Mouse (Mus musculus) myocyte (in vitro differentiated cells): ENCODE measurements around the gene Zfp428. TPM values are rescaled to one million over a fixed set of nuclear protein-coding genes. Genes with fewer than 3 reads are reported as not detected.

Source experiments
- H3K27me3 ChIP-seq: one replicate; pipeline ENCODE4 v1.6.1; 2011; ENCODE audit not compliant: control insufficient read depth, insufficient read depth, insufficient read length
- H3K36me3 ChIP-seq: one replicate; pipeline ENCODE4 v1.6.1; 2011; ENCODE audit not compliant: control insufficient read depth, insufficient read depth
- H3K4me2 ChIP-seq: one replicate; pipeline ENCODE4 v1.6.1; 2011; ENCODE audit warnings: low read depth, control low read depth
- H3K4me3 ChIP-seq: one replicate; pipeline ENCODE4 v1.5.1; 2011; ENCODE audit warnings: mild to moderate bottlenecking, control low read depth, moderate library complexity
- H3K79me2 ChIP-seq: one replicate; pipeline ENCODE4 v1.6.1; 2011; ENCODE audit not compliant: control insufficient read depth, insufficient read depth
- H3ac ChIP-seq: one replicate; pipeline ENCODE4 v1.6.1; 2011; ENCODE audit not compliant: control insufficient read depth, insufficient read length
- CEBPB ChIP-seq: IDR thresholded peaks from 2 replicates; pipeline ENCODE4 v1.6.1; 2011; ENCODE audit warnings: mild to moderate bottlenecking, moderate library complexity; ENCODE audit not compliant: poor library complexity, insufficient read depth, severe bottlenecking
- E2F4 ChIP-seq: IDR thresholded peaks from one replicate; pipeline ENCODE4 v1.6.1; 2011; ENCODE audit warnings: mild to moderate bottlenecking, control low read depth, moderate library complexity; ENCODE audit not compliant: insufficient read depth
- MAX ChIP-seq: IDR thresholded peaks from one replicate; pipeline ENCODE4 v1.6.1; 2011; ENCODE audit warnings: low read depth, mild to moderate bottlenecking, control low read depth
- MYOD1 ChIP-seq, 3 experiments: IDR thresholded peaks; one replicate each; pipeline ENCODE4 v1.6.1; 2011; ENCODE audit warnings: control low read depth in 2 of 3, low read depth in 2 of 3, mild to moderate bottlenecking in 2 of 3, moderate library complexity in 1 of 3; ENCODE audit not compliant: insufficient read length in 2 of 3, control insufficient read depth in 1 of 3
- MYOG ChIP-seq, 3 experiments: IDR thresholded peaks; one replicate each; pipeline ENCODE4 v1.6.1; 2011; ENCODE audit warnings: control low read depth in 2 of 3, low read depth in 2 of 3, mild to moderate bottlenecking in 2 of 3; ENCODE audit not compliant: insufficient read length in 2 of 3, control insufficient read depth in 1 of 3, insufficient read depth in 1 of 3
- POLR2A ChIP-seq: IDR thresholded peaks from one replicate; pipeline ENCODE4 v1.6.1; 2011; ENCODE audit warnings: low read depth, mild to moderate bottlenecking, control low read depth, moderate library complexity; ENCODE audit not compliant: insufficient read length
- POLR2AphosphoS2 ChIP-seq: IDR thresholded peaks from one replicate; pipeline ENCODE4 v1.6.1; 2011; ENCODE audit warnings: low read depth, control low read depth; ENCODE audit not compliant: insufficient read length
- REST ChIP-seq: IDR thresholded peaks from one replicate; pipeline ENCODE4 v1.6.1; 2011; ENCODE audit warnings: mild to moderate bottlenecking, control low read depth, moderate library complexity; ENCODE audit not compliant: insufficient read depth, insufficient read length
- SRF ChIP-seq: IDR thresholded peaks from one replicate; pipeline ENCODE4 v1.6.1; 2011; ENCODE audit warnings: low read depth; ENCODE audit not compliant: control insufficient read depth, insufficient read length
- TCF12 ChIP-seq: IDR thresholded peaks from one replicate; pipeline ENCODE4 v1.6.1; 2011; ENCODE audit warnings: mild to moderate bottlenecking, control low read depth; ENCODE audit not compliant: poor library complexity, insufficient read depth, severe bottlenecking
- TCF3 ChIP-seq: IDR thresholded peaks from one replicate; pipeline ENCODE4 v1.6.1; 2011; ENCODE audit warnings: low read depth, control low read depth; ENCODE audit not compliant: insufficient read length
- USF1 ChIP-seq: IDR thresholded peaks from one replicate; pipeline ENCODE4 v1.6.1; 2011; ENCODE audit warnings: low read depth, mild to moderate bottlenecking, control low read depth, moderate library complexity
- polyA plus RNA-seq: library from polyadenylated mRNA; unstranded; fragments of >200 nt; fragmentation: generic; extraction: Trizol; gene quantifications from one replicate; pipeline ENCODE4 v1.2.1, GENCODE M21; 2012; ENCODE audit warnings: missing spikeins

Gene Zfp428
- polyA plus RNA-seq, 1 experiment: 30.0 TPM

- Histone ChIP-seq H3K4me2 (no peak overlapping the region), H3K36me3 (peaks cover 30% of the 10 kb centered on the region)
Observed at GRCm38 (mm10) chr7:24469126-24469525, 37.7 kb upstream of the Zfp428 start.

DNA sequence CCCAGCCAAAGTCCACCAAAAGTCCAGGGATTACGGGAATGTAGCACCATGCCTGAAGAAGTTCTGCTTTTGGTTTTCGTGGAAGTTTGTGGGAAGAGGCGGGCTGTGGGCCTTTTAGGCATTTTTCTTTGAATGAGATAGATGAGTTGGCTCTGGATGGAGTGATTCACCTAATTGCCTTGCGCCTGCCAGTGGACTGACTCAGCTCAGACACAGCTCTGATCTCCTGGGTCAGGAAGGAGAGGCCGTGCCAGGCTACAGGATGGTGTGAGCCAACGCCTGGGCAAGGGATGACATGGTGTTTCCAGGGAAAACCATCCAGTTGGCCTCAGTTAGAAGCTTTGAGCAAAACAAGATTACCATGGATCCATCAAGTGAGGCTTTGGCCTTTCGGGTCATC is 36.5 kb upstream of the Zfp428 start:
- H3ac ChIP-seq: no peak overlapping the region
- H3K4me2 ChIP-seq: peak overlapping the region; percentile 37
- no peak overlapping the region for H3K4me3 ChIP-seq
- peaks cover 11% of the 10 kb centered on the region for H3K79me2 ChIP-seq
- H3K27me3 ChIP-seq: no peaks in the 10 kb centered on the region
- peaks cover 30% of the 10 kb centered on the region for H3K36me3 ChIP-seq
- TF ChIP-seq MAX: no peak
- no peak for TF ChIP-seq TCF12
- TF ChIP-seq TCF3: no peak
- TF ChIP-seq SRF: no peak
- TF ChIP-seq MYOG (IDR thresholded peaks at IDR 0.05; ENCODE audit: control insufficient read depth in 1 of 3, insufficient read depth in 1 of 3, insufficient read length in 2 of 3, low read depth in 2 of 3): no peak
- no peak for TF ChIP-seq CEBPB
- TF ChIP-seq E2F4: no peak
- no peak for TF ChIP-seq REST
- TF ChIP-seq POLR2A: no peak
- TF ChIP-seq MYOD1 (IDR thresholded peaks at IDR 0.05; ENCODE audit: control insufficient read depth in 1 of 3, insufficient read length in 2 of 3, low read depth in 2 of 3): no peak
- no peak for TF ChIP-seq USF1
- no peak for TF ChIP-seq POLR2AphosphoS2

More at GRCm38 (mm10) chr7:24469126-24469525, 37.7 kb upstream of the Zfp428 start:
- TF ChIP-seq MYOD1 (IDR thresholded peaks at IDR 0.05; ENCODE audit: control insufficient read depth in 1 of 3, insufficient read length in 2 of 3, low read depth in 2 of 3) (no peak), SRF (no peak), E2F4 (no peak), USF1 (no peak), TCF12 (no peak), REST (no peak), CEBPB (no peak), TCF3 (no peak), MYOG (IDR thresholded peaks at IDR 0.05; ENCODE audit: control insufficient read depth in 1 of 3, insufficient read depth in 1 of 3, insufficient read length in 2 of 3, low read depth in 2 of 3) (no peak), MAX (no peak), POLR2AphosphoS2 (no peak), POLR2A (no peak)
- Histone ChIP-seq H3K27me3 (no peaks in the 10 kb centered on the region), H3K79me2 (peaks cover 22% of the 10 kb centered on the region), H3K4me3 (no peak overlapping the region), H3ac (no peak overlapping the region)

- H3K4me3 ChIP-seq: no peak overlapping the region
- no peak overlapping the region for H3K4me2 ChIP-seq
- no peak for TF ChIP-seq USF1
- TF ChIP-seq POLR2AphosphoS2: peak; percentile 9
- H3K36me3 ChIP-seq: peaks cover 24% of the 10 kb centered on the region
- no peak overlapping the region for H3ac ChIP-seq
- H3K27me3 ChIP-seq: no peaks in the 10 kb centered on the region
- no peaks in the 10 kb centered on the region for H3K79me2 ChIP-seq
Observed at GRCm38 (mm10) chr7:24472442-24472841, 34.4 kb upstream of the Zfp428 start.

GRCm38 (mm10) chr7:24472937-24473336 is 33.9 kb upstream of the Zfp428 start:
- Histone ChIP-seq H3K4me3 (no peak overlapping the region), H3K36me3 (peaks cover 24% of the 10 kb centered on the region), H3K27me3 (no peaks in the 10 kb centered on the region), H3ac (no peak overlapping the region), H3K79me2 (no peaks in the 10 kb centered on the region), H3K4me2 (no peak overlapping the region)
- no peak for TF ChIP-seq REST
- no peak for TF ChIP-seq SRF
- TF ChIP-seq POLR2A: no peak
- no peak for TF ChIP-seq CEBPB
- TF ChIP-seq MYOD1 (IDR thresholded peaks at IDR 0.05; ENCODE audit: control insufficient read depth in 1 of 3, insufficient read length in 2 of 3, low read depth in 2 of 3): no peak
- TF ChIP-seq POLR2AphosphoS2: no peak
- no peak for TF ChIP-seq USF1
- no peak for TF ChIP-seq MAX
- no peak for TF ChIP-seq TCF3
- no peak for TF ChIP-seq MYOG (IDR thresholded peaks at IDR 0.05; ENCODE audit: control insufficient read depth in 1 of 3, insufficient read depth in 1 of 3, insufficient read length in 2 of 3, low read depth in 2 of 3)
- TF ChIP-seq TCF12: no peak
- TF ChIP-seq E2F4: no peak

- H3K36me3 ChIP-seq: peaks cover 14% of the 10 kb centered on the region
- H3K27me3 ChIP-seq: no peaks in the 10 kb centered on the region
- no peak overlapping the region for H3K4me3 ChIP-seq
- H3K4me2 ChIP-seq: no peak overlapping the region
- TF ChIP-seq POLR2AphosphoS2 (peak; percentile 48), POLR2A (no peak)
- no peaks in the 10 kb centered on the region for H3K79me2 ChIP-seq
- H3ac ChIP-seq: no peak overlapping the region
Observed at GRCm38 (mm10) chr7:24473913-24474529, 32.8 kb upstream of the Zfp428 start.
